Mouse (Mus musculus) heart, embryonic 15.5 days (tissue): Measurements from ENCODE around the gene Tbc1d17. TPM values are rescaled to one million over a fixed set of nuclear protein-coding genes. Genes with fewer than 3 reads are reported as not detected.
A peak's percentile ranks its signal among the peaks of the same experiment; 100 is the strongest.

Experiments used
- ATAC-seq: fragments of 200-750 bp; cut with Nextera tagmentation; replicated peaks from 2 replicates; pipeline ENCODE4 v1.8.0; 2017; ENCODE audit warnings: low read depth, moderate TSS enrichment; ENCODE audit not compliant: insufficient number of reproducible peaks, insufficient read depth, low FRiP score
- H3K27ac ChIP-seq: fragments of 300-500 bp; sonication (generic); 2 replicates; pipeline ENCODE4 v1.5.1; 2015; ENCODE audit warnings: mild to moderate bottlenecking, inconsistent platforms
- H3K27me3 ChIP-seq: fragments of 300-500 bp; sonication (generic); 2 replicates; pipeline ENCODE4 v1.6.1; 2015; ENCODE audit warnings: inconsistent platforms
- H3K36me3 ChIP-seq: fragments of 300-500 bp; sonication (generic); 2 replicates; pipeline ENCODE4 v1.6.1; 2015; ENCODE audit warnings: mild to moderate bottlenecking, inconsistent platforms
- H3K4me1 ChIP-seq: fragments of 300-500 bp; sonication (generic); replicated peaks from 2 replicates; pipeline ENCODE4 v1.6.1; 2015; ENCODE audit warnings: inconsistent platforms
- H3K4me2 ChIP-seq: fragments of 300-500 bp; sonication (generic); 2 replicates; pipeline ENCODE4 v1.6.1; 2015; ENCODE audit warnings: inconsistent platforms, mild to moderate bottlenecking, moderate library complexity
- H3K4me3 ChIP-seq: fragments of 300-500 bp; sonication (generic); 2 replicates; pipeline ENCODE4 v1.5.1; 2015; ENCODE audit warnings: mild to moderate bottlenecking, inconsistent platforms
- H3K9ac ChIP-seq: fragments of 300-500 bp; sonication (generic); 2 replicates; pipeline ENCODE4 v1.6.1; 2015; ENCODE audit warnings: mild to moderate bottlenecking, inconsistent platforms
- H3K9me3 ChIP-seq: fragments of 300-500 bp; sonication (generic); replicated peaks from 2 replicates; pipeline ENCODE4 v1.6.1; 2016; ENCODE audit warnings: inconsistent platforms
- WGBS: fragments of 180-500 bp; shearing (Covaris S2); methylation state at CpG from one replicate; pipeline ENCODE4 v1.1.7; 2015; ENCODE audit warnings: mixed read lengths; 5-methylcytosine and 5-hydroxymethylcytosine counted together
- polyA plus RNA-seq: library from polyadenylated mRNA; unstranded; fragments of >200 nt; fragmentation: Nextera tagmentation; extraction: Ambion mirVana; gene quantifications from 2 replicates; pipeline ENCODE4 v1.2.1, GENCODE M21; 2015

The Tbc1d17 gene
- polyA plus RNA-seq, 1 experiment from 2014 or later, result 53.2 TPM

DNA sequence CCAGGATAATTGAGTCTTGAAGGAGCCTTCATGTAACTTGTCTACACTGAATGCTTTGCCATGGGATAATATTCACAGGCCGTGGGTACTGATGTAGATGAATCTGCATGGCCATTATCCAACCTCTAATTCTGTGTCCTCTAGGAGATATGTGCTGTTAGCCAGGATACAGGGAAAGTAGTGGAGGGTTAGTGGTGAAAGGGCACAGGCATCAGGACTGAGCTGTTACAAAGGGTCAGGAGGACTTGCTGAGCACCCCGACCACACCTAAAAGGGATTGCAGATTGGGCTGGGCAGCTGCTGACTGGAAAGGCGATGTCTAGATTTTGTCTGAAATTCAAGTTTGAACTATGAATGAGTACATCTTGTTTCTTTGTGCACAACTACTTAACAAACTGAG, 28.4 kb downstream of the Tbc1d17 start:
- Histone ChIP-seq H3K9ac (no peak overlapping the region; the same call in 1 of the 2 replicates), H3K9me3 (no peaks in the 10 kb centered on the region), H3K27me3 (no peaks in the 10 kb centered on the region), H3K27ac (no peak overlapping the region), H3K36me3 (no peaks in the 10 kb centered on the region), H3K4me1 (peaks cover 67% of the 10 kb centered on the region), H3K4me3 (no peak overlapping the region), H3K4me2 (no peak overlapping the region)
- no peak for ATAC-seq
- WGBS, result 72% methylated on average over 3 of the region's 3 CpGs

DNA sequence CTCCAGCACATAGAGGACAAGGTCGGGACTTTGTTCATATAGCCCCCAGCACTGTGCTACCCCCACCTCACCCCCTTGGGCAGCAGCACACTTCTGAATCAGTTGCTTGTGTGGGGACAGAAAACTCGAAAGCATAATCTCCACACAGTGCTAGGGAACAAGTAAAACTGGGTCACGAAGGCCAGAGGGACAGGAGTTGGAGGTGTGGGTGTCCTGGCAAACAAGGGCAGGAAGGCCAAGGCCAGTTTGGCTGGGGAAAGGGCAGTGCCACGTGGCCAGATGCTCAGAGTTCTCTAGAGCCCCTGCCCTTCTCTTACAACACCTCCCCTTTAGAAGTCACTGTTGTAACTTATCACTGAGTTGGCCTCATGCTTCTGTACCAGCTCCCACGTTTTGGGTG, 29.0 kb downstream of the Tbc1d17 start:
- Histone ChIP-seq H3K9me3 (no peaks in the 10 kb centered on the region), H3K4me1 (peaks cover 70% of the 10 kb centered on the region), H3K27ac (0 out of 2 replicates have a peak overlapping the region, but pooled peaks have one; percentile 20), H3K4me3 (no peak overlapping the region), H3K36me3 (no peaks in the 10 kb centered on the region), H3K4me2 (peak overlapping the region; percentile 66), H3K27me3 (no peaks in the 10 kb centered on the region), H3K9ac (no peak overlapping the region)
- WGBS, result 51% methylated on average over 5 of the region's 5 CpGs
- ATAC-seq, result no peak

DNA sequence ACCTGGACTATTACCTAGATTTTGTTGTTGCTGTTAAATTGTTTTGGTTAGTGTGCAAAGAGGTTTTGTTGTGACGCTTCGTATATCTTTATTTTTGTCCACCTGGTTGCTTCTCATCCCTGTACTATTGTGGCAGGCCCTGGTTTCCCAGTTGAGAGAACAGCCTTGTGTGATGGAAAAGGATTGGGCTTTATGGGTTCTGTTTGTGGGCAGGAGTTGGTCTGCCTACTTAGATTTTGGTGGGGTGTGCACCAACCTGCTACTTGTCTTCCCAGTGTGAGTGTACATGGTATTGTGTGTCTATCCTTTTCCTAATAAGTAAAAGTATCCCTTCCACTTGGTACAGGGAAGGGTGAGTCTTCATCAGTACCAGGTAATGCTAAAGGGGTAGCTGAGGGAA, 29.5 kb downstream of the Tbc1d17 start:
- Histone ChIP-seq H3K4me2 (peak overlapping the region; percentile 66), H3K27me3 (no peaks in the 10 kb centered on the region), H3K36me3 (no peaks in the 10 kb centered on the region), H3K9ac (peak overlapping the region; percentile 38; the same call in 1 of the 2 replicates), H3K4me1 (peaks cover 69% of the 10 kb centered on the region), H3K9me3 (no peaks in the 10 kb centered on the region), H3K27ac (0 out of 2 replicates have a peak overlapping the region, but pooled peaks have one; percentile 20), H3K4me3 (0 out of 2 replicates have a peak overlapping the region, but pooled peaks have one; percentile 91)
- ATAC-seq, result no peak
- WGBS, result 92% methylated on average over 2 of the region's 2 CpGs

DNA sequence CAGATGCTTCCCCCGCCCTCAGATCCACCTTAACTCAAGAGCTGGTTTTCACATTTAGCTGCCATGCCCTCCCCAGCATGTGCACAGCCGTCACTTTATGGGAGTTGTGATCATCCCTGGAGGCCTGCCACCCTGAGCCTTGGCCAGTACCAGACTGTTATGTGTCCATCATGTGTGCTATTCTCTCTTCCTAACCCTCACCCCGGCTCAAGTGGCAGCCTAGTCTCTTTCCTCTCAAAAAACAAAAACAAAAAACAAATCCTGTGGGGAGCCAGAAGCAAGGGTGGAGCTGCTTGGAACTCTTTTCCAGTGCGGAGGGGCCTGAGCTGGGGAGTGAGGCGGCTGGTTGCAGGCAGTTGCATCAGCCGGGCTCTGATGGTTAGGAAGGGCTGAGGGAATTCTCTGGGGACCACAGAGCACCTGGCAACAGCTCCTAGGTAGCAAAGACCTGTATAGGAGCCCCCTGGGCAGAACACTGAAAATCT, 30.1 kb downstream of the Tbc1d17 start:
- H3K4me1 ChIP-seq, result peaks cover 63% of the 10 kb centered on the region
- 32% methylated on average over 6 of the region's 6 CpGs for WGBS

DNA sequence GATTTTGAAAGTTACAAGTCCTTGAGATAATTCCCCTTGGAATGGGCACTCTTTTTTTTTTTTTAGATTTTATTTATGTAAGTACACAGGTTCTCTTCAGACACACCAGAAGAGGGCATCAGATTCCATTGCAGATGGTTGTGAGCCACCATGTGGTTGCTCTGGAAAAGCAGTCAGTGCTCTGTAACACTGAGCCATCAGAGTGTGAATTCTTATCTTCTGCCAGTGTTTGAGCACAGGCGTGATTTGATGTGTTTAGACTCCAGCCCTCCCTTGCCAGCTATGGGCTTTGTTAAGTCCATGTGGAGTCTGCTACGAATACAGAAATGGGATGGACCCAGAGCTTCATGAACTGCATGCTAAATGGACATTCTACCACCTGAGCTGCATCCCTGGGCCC, 30.7 kb downstream of the Tbc1d17 start:
- peaks cover 56% of the 10 kb centered on the region for H3K4me1 ChIP-seq

More for the DNA sequence above, 30.1 kb downstream of the Tbc1d17 start:
- H3K4me2 ChIP-seq, result peak overlapping the region; percentile 66
- peak overlapping the region; percentile 37 for H3K27ac ChIP-seq
- no peaks in the 10 kb centered on the region for H3K36me3 ChIP-seq
- no peaks in the 10 kb centered on the region for H3K27me3 ChIP-seq
- ATAC-seq, result no peak
- peak overlapping the region; percentile 91 for H3K4me3 ChIP-seq
- H3K9me3 ChIP-seq, result no peaks in the 10 kb centered on the region
- peak overlapping the region; percentile 38 for H3K9ac ChIP-seq

DNA sequence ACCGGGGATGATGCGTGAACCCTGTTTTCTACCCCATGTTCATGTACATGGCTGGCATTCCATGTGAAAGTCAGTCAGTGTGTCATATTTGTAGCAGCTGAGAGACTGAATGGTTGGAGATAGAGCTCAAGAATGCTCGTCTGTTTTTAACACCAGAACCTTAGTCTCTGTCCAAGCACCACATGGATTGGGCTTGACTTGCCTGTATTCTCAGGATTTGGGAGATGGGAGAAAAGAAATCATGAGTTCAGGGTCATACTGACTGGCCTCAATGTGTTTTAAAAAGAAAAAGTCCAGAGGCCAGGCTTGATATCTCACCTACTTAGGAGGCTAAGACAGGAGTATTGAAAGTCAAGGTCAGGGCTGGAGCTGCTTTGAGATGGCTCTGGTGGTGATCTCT, 31.4 kb downstream of the Tbc1d17 start:
- WGBS, result 14% methylated on average over 3 of the region's 3 CpGs
- Histone ChIP-seq H3K27me3 (no peaks in the 10 kb centered on the region), H3K9ac (peak overlapping the region; percentile 95), H3K27ac (peak overlapping the region; percentile 98), H3K4me2 (peak overlapping the region; percentile 66), H3K36me3 (no peaks in the 10 kb centered on the region), H3K4me1 (peaks cover 51% of the 10 kb centered on the region), H3K4me3 (peak overlapping the region; percentile 91), H3K9me3 (no peaks in the 10 kb centered on the region)
- no peak for ATAC-seq

More for the DNA sequence above, 30.7 kb downstream of the Tbc1d17 start:
- Histone ChIP-seq H3K9ac (peak overlapping the region; percentile 95; the same call in 1 of the 2 replicates), H3K36me3 (no peaks in the 10 kb centered on the region), H3K4me2 (peak overlapping the region; percentile 66), H3K27me3 (no peaks in the 10 kb centered on the region), H3K4me3 (peak overlapping the region; percentile 91), H3K27ac (peak overlapping the region; percentile 98), H3K9me3 (no peaks in the 10 kb centered on the region)
- no peak for ATAC-seq
- 6% methylated on average over 2 of the region's 2 CpGs for WGBS

DNA sequence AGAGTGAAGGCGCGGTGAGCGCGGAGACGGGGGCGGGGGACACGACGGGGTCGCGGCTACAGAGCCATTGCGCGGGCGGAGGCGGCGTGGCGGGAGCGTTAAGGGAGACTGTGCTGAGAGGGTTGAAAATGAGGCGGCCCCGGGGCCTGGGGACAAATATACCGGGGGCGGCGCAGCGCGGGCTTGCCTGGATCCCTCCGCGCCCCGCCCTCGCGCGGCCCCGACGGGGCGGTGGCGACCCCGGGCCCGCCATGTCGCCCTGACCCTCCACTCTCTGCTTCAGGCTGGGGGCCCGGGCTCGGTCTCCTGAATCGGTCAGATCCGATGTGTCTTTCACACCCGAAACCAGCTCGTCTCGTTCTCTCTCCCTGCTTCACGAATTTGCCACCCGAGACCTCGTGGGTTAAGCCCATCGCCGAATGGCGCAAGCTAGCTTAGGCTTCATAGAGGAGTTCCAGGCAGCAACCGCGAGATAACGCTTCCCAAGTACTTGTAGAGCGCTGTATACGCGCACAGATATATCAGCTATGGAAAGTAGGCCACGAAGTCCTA, 32.3 kb downstream of the Tbc1d17 start, which contains the start of gene Atf5:
Gene Atf5, minus strand, starts transcription at position 189 of the 552 bp plus-strand sequence.
- no peaks in the 10 kb centered on the region for H3K27me3 ChIP-seq
- H3K4me1 ChIP-seq, result peaks cover 48% of the 10 kb centered on the region
- H3K9ac ChIP-seq, result peak within 1 kb of the TSS; percentile 95
- peaks cover 4% of the 10 kb centered on the region; the same call in 1 of the 2 replicates for H3K36me3 ChIP-seq
- WGBS, result under 1% methylated on average over 55 of the region's 57 CpGs
- H3K4me2 ChIP-seq, result peak within 1 kb of the TSS; percentile 66
- ATAC-seq, result peak; percentile 19
- peak within 1 kb of the TSS; percentile 91 for H3K4me3 ChIP-seq
- peak within 1 kb of the TSS; percentile 98 for H3K27ac ChIP-seq
- no peaks in the 10 kb centered on the region for H3K9me3 ChIP-seq

DNA sequence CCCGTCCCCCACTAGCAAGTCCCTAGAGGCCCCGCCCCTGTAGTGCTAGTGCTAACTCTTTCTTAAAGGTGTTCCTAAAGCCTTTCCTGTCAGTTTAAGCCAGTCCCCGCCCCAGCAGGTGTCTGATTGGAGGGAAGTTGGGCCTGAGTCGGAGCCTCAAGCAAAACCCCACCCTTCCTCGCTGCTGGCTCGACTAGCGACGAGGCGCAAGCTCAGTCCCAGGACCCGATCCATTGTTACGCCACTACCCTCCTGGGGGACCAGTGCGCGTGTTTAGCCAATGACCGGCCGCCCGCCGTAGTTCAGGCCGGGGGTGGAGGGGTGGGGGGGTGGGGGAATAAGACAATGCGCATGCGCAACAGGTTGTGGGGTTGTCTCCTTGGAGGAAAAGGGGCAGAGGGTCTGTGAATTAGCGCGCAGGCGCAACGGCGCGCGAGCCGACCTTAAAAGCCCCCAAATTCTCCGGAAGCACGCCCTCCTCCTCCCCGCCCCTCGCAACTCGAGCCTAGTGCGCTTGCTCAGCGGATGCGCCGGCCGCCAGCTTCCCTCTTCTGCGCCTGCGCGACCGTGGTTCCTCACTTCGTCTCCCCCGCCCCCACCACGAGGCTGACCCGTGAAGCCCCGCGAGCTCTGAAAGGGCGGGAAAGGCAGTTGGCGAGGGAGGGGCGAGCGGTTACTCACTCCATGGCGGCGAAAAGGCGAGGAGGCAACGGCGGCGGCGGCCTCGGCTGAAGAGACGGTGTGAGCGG, 33.0 kb downstream of the Tbc1d17 start, which contains the start of the genes Nup62 and Il4i1:
Gene Nup62, plus strand, starts transcription at position 368 of the 749 bp plus-strand sequence.
Gene Il4i1, plus strand, starts transcription at position 667 of the 749 bp plus-strand sequence.
- WGBS, result under 1% methylated on average over 62 of the region's 62 CpGs
- Histone ChIP-seq H3K4me2 (peak within 1 kb of the TSS; percentile 66), H3K9me3 (no peaks in the 10 kb centered on the region), H3K27ac (peak within 1 kb of the TSS; percentile 98), H3K27me3 (no peaks in the 10 kb centered on the region), H3K9ac (peak within 1 kb of the TSS; percentile 95), H3K4me1 (peaks cover 44% of the 10 kb centered on the region), H3K36me3 (peaks cover 5% of the 10 kb centered on the region; the same call in 1 of the 2 replicates), H3K4me3 (peak within 1 kb of the TSS; percentile 91)
- peak; percentile 93 for ATAC-seq

DNA sequence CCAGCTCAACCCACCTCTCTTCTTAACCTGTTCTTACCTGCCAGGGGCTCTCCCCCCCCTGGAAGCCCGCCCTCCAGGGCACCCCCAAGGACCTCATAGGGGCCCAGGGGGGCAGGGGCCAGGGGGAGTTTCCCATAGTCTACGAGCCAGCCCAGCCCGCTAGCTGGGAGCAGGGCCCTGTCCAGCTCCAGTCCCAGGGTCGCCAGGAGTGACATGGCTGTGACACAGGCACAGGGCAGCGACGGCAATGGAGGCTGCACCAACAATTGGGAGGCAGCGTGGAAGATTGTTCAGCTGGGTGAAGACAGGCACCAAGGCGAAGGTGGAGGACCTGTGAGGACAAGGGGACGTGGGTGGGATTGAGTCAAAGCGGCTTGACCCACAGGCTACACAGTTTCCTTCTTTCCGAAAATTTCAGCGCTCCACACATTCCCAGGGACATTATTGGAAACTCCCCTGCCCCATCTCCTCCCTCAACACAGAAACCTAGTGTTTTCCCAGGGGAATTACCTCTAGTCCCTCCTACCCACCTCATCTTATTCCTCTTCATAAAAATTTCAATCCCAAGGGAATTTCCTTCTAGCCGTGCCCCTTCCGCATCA, 33.8 kb downstream of the Tbc1d17 start:
- H3K27ac ChIP-seq, result peak overlapping the region; percentile 98
- no peaks in the 10 kb centered on the region for H3K9me3 ChIP-seq
- peaks cover 5% of the 10 kb centered on the region; the same call in 1 of the 2 replicates for H3K36me3 ChIP-seq
- peaks cover 36% of the 10 kb centered on the region for H3K4me1 ChIP-seq
- 25% methylated on average over 13 of the region's 14 CpGs for WGBS
- peak overlapping the region; percentile 95 for H3K9ac ChIP-seq
- H3K27me3 ChIP-seq, result no peaks in the 10 kb centered on the region
- H3K4me2 ChIP-seq, result peak overlapping the region; percentile 66
- H3K4me3 ChIP-seq, result peak overlapping the region; percentile 91
- no peak for ATAC-seq

DNA sequence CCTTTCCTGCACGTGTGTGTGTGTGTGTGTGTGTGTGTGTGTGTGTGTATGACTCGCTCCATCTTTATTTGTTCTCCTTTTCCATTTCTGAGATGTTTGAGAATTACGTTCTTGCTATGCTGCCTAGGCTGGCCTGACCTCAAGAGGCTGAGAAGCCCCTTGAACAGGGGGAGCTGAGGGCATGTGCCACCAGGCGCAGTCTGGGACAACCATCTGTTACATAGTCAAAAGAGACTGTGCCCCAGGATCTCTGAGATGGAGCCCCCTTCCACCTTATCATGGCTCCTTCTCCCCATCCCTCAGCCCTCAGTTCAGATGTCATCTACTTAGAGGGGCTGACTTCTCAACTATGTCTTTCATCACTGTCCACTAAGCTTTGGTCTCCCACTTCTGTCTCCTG, 34.5 kb downstream of the Tbc1d17 start:
- Histone ChIP-seq H3K27ac (no peak overlapping the region), H3K36me3 (peaks cover 5% of the 10 kb centered on the region; the same call in 1 of the 2 replicates), H3K9ac (no peak overlapping the region), H3K9me3 (no peaks in the 10 kb centered on the region), H3K4me3 (no peak overlapping the region), H3K4me1 (peaks cover 30% of the 10 kb centered on the region), H3K4me2 (no peak overlapping the region), H3K27me3 (no peaks in the 10 kb centered on the region)
- no peak for ATAC-seq
- WGBS, result 91% methylated on average over 4 of the region's 4 CpGs

DNA sequence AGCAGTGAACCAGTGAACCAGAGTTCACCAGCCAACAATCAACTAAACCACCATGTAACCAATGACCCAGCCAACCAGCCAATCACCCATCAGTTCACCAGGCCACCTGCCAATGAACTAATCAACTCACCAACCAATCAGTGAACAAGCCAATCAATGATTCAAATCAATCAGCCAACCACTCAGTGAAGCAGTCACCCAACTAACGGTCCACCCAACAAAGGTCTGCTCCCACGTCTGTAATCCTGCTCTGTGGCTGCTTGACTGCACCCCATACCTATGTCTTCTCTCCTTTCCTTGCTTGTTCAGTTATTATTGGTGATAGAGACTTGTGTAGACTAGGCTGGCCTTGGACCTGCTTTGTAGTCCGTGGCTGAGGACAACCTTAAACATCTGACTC, 34.9 kb downstream of the Tbc1d17 start:
- no peak for ATAC-seq
- Histone ChIP-seq H3K4me1 (peaks cover 25% of the 10 kb centered on the region), H3K9ac (no peak overlapping the region), H3K9me3 (no peaks in the 10 kb centered on the region), H3K36me3 (peaks cover 5% of the 10 kb centered on the region; the same call in 1 of the 2 replicates), H3K4me2 (no peak overlapping the region), H3K27ac (no peak overlapping the region), H3K4me3 (no peak overlapping the region), H3K27me3 (no peaks in the 10 kb centered on the region)
- WGBS, result 81% methylated on average over 3 of the region's 3 CpGs
